Mouse (Mus musculus) adrenal gland, postnatal 4 days (tissue): ENCODE results near the gene Tmem178b. TPM values are rescaled to one million over a fixed set of nuclear protein-coding genes. Genes with fewer than 3 reads are reported as not detected.

Experiments used
- DNase-seq, 2 experiments: peaks; one replicate each; pipeline ENCODE4 v3.0.0; 2021 to 2022; ENCODE audit warnings: low spot score in 2 of 2, mixed read lengths in 2 of 2
- total RNA-seq, 2 experiments: library from RNA; stranded (reverse); gene quantifications; 2 replicates each; pipeline ENCODE4 v1.2.3; 2021

Tmem178b gene
- total RNA-seq, 2 experiments from 2014 or later, result 23.0 to 24.5 TPM

DNA sequence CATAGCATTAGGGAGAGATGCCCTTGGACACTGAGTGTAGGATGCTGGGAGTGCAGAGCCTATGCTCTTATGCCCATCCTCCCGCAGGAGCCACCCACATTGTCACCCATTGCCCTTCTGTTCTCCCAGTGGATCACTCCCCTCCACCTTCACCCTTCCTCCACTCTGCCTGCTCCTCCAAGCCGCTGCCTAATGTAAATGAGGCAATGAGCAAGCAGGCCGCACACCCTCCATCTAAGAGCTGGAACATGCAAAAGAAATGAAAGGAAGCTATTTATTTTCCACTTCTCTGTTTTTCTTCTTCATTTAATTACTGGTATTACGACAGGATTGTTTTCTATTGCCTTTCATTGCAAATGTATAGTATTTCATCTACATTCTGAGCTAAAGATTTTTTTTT, 142.1 kb downstream of the Tmem178b start:
- no peak for DNase-seq

DNA sequence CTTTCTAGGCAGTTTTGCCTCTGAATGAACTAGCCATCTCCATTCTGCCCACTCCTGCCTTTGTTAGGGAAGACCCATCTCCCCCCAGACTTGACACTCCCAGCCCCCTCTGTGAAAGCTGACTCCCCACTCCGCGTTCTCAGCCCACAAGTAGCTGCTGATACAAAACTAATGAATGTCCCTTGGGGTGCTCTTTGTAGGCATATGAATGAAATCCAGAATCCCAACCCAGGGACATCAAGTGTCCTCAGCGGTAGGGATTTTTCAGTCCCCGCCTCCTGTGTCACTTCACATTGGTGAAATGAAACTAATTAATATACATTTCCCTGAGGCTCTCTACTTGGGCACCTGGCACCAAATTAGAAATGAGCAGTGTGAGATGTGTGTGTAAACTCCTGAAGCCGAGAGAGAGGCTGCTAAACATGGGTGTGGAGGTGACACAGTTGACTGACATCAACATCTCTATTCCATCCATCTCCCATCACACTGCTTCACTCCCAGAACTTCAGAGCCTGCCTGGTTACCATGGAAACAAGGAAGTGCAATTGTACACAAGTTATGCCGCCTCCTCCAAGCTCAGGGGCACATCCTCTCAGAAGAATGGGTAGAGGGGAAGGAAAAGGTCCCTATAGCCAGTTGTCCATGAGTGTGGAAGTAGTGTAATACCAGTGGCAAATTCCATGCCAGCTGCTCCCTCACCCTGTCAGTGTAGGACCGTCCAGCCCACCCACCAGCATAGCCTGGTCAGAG, 142.8 kb downstream of the Tmem178b start:
- DNase-seq, result no peak

DNA sequence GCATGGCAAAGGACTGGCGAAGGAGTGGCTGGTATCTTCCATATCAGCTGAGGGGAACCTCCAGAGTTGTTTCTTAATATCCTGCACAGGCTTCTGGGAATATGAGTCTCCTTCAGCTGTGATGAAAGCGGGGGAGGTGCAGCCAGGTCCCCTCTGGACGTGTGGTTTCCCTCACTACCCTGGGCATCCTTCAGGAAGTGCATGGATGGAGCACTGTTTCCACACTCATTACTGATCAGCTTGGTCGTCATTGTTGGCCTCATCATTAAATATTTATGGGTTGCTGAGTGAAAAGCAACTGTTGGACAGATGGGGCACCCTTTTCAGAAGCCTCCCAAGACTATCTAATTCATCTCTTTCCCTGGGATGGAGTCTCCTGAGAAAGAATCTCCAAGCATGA, 146.3 kb downstream of the Tmem178b start:
- no peak for DNase-seq

DNA sequence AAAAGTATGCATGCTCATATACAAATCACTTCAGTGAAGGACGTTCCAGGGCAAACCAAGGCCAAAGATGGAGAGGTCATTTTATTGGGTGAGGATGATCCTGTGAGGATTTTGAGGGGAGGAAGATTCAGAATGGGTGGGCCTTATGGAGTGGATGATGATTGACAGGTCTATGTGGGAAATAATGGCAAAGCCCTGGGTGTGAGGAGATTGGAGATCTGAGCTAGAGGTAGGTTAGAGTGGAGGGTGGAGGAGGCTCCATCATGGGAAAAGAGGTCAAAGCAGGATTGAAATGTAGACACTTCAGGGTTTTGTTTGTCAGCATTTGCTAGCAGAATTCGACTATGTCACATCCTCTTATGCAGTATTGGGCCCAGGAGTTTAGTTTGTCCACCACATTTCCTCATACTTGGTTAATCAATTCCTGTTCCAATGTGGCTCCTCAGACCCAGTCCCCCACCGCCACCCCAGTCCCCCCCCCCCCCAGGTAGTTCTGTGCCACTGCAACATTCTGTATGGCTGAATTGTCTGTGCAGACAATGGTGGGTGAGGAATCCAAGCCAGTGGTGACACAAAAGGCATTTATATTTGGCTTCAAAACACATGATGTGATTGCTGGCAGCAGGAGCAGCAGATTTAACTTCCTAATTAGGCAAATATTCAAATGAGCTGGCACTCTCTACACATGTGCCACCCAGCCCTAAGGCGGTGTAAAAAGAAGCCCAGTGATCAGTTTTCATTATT, 150.7 kb downstream of the Tmem178b start:
- no peak for DNase-seq

DNA sequence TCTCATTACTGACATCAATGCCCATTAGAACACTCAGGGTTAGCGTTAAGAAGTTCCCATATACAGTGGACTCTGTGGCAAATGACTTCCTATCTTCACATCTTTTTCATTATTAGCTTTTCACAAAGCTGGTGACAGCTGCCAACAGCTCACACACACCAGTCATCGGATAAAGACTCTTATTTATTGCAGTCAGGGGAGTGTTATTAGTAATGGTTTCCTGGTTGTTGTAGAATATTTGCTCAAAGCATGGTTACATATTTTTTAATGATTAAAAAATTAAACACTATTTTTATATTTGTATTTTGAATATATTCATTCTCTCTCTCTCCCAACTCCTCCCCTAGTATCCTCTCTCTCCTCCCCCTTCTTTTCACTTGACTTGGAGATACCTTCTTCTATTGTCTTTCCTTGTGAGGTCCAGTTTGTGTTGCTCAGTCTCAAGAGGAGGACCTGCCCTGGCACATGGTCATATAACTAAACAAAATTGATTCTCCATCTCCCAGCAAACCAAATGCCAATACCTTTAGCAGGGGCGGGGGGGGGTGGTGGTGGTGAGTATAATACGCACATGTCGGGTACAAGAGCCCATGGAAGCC, 151.4 kb downstream of the Tmem178b start:
- no peak for DNase-seq

DNA sequence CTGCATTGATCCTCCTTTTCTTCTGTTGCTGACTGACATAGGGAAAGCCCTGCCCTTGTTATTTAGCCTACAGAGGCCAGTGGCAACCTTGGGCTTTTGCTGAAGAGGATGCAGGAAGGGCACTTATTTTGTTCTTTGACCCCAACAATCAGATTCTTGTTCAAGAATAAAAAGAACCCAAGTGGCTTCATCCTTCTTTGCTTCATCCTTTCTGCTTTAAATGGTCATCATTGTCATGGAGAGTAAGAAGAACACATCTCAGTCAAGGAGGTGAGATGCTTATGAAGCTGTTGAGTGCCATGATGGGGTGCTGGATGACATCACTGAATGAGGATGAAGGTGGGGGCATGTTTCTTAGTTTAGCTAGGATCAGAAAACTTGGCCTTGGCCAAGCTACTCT, 159.8 kb downstream of the Tmem178b start:
- DNase-seq, result no peak

DNA sequence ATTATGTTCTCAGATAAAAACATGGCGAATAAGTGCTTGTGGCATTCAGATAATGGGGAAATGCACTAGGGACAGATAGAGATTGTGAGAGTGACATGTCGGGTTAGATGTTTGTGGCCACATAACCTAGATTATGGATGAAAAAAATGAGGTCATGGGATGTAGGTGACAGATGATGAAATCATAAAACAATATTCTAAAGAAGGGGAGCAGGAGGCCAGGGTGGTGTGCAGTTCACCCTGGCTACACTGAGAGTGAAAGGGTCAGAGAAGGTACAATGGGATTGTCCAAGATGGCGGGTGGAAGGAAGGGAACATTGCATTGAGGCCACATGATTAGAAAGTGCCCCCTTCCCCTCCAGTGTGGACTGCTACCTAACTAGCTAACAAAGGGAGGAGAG, 160.9 kb downstream of the Tmem178b start:
- DNase-seq, result no peak

DNA sequence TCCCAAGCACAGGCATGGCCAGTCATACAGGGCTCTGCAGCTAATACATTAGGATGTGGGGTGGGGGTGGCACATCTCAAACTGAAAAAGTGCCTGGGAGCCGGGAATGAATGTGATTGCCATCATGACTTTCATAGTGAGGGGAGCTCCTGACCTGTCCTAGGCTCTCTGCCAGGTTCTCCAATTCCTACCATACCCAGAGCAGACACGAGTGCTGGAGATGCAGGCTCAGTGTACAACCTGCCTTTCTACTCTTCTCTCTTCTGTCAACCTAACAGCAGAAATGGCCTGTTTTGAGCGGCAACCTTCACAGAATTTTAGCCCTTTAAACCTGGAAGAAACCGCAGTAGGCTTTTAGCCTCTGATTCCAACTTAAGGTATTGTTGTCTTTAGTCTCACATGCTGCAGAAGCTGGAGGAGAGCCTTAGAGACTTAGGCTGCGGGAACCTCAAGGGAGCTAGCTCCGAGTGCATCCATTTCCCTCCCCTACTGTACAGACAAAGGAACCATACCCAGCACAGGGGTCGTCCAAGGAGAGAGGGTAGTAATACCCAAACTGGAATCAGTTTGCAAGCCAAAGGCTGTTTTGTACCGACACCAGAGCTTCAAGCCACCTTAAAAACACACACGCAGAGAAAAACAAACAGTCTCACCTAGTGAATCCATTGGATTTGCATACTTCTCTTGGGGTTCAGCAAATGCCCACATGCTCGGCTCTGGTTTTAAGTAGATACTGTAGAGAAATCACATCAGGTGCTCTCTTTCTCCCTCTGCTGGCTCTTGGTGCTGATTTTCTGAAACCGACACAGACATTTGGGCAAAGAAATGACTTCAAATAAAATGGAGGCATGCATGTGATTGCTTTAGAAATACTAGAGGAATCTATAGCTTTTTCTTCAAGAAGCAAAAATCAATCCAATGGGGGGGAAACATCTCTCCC, 176.2 kb downstream of the Tmem178b start:
- DNase-seq, result no peak

DNA sequence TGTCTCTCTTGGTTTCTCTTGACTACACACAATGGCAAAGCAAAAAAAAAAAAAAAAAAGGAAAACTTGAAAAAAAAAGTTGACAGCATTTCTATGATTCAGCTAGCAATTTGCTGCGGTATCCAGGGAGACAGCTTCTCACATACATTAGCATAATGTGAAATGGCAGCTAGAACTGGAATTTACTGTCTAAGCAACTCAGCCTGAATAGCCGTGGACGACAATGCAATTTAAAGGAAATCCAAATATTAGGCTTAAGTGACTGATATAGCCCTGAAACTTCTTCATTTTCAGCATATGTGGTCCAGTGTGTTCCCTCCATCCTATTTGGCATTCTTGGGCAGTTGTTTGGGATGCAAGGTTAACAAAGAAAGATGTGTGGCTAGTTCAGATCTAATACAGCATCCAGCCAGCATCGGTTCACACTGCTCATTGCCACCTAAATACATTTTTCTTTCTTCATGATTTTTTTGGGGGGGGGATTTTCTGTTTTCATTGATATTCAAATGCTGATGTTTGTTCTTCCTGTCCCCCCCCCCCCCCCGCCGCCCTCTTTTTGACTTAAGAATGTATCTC, 176.9 kb downstream of the Tmem178b start:
- no peak for DNase-seq

DNA sequence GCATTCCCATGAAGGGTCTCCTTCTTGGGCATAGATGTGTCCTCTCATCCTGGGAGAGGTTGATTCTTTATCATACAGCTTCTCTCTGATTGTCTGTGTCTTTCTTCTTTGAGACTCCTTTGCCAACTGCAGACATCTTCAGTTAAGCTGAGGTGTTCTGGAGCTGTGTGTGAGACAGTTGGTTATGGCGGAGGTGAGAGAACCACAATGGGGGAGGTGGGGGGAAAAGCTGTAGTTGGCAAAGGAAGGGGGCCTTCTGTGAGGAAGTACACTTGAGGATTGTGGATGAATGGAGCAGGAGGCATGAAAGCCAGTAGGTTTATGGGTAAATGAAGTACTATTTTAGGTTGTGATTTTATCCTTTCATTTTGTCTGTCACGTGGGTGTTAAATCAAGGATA, 178.6 kb downstream of the Tmem178b start:
- no peak for DNase-seq

DNA sequence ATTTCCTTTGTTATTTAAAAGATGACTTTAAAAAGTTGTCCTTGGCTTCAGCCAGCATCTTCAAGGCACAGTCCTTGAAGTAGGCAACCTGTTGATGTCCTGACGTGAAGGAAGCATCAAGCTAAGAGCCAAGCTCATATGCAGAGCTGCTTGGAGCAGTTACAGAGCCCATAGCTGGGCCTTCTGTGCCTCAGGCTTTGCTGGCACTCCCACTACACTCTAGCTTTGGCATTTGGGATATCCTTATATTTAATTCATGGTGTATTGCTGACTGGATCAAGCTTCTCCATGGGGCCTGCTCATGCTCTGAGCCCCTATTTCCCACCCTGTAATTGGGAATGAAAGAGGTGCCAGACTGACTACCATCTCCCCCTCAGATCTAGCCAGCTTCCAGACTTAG, 179.5 kb downstream of the Tmem178b start:
- no peak for DNase-seq

DNA sequence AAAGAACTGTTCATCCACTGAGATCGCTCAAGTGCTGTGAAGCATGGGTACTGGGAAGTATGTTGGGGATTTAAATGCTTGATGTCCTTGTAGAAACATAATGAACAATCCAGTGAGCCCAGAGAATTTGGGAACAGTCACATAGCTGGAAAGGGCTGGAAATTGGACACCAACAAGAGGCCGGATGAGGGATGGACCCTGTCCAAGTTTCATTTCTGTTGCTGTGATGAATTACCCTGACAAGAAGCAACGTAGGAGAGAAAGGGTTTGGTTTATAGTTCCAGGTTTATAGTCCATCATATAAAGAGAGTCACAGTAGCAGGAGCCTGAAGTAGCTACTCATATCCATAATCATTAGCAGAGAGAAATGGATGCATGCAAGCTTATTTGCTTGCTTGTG, 186.4 kb downstream of the Tmem178b start:
- no peak for DNase-seq

DNA sequence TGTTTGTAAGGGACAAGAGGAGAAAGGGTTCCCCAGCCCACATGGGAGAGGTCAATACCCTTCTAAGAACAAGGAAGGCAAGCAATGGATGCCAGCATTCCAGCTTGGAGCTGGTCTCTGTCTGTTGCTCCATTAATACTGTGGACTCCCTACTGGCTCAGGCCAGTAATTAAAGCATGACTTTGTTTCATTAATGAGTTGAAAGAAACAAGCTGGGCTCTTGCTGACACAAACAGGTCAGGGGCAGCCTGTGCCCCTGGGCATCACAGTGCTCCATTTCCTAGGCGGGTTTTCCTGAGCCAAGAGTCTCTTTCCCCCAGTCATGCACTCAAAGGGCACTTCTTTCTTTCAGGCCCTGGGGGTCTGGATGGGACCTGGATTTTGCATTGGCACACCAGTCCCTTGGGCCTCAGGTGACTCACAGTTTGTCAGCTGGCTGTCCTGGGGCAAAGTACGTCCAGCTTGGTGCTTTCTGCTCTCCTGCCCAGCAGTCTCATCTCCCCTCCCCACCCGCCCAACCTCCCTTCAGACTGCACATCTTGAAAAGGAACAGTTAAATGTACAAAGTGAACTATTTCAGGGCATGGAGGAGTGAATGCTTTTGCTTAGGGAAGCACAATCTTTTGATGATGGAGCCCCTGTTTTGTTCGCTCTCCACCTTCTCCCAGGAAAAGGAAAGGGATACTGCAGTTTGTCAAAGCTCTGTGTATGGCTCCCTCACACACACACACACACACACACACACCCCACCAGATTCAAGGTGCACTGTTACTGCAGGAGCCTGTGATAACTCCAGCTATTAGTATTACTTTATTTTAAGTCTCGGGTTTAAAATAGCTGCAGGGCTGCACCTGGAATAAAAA, 188.5 kb downstream of the Tmem178b start:
- no peak for DNase-seq

DNA sequence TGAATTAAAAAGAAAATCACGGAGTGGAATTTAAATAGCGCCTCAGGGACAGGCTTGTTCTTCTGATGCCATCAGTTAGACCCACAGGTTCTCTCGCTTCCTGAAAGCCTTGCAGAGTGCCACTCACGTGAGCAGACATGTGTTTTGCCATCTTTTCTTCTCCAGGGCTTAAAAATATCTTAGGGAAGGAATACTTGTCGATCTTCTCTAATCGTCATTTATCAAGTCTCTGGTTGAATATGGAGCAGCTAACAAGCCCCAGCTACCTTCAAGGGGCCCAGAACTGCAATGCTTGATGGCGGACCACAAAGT, 189.1 kb downstream of the Tmem178b start:
- no peak for DNase-seq

DNA sequence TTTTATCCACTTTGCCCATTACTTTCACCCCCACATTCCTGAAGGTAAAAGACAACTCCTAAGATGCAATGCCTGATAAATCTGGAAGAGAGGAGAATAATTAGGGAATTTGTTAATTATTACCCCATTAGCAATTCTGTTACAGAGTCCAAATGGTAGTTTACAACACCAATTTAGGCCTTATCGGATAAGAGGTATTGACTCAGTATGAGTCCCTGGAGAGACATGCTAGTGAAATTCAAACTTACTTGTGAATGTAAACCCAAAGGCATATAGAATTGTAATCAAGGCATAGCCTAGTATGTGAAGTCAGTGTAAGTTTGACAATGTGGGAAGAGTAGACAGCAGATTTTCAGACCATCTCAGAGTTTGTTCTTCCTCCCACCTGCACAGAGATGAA, 190.4 kb downstream of the Tmem178b start:
- no peak for DNase-seq

DNA sequence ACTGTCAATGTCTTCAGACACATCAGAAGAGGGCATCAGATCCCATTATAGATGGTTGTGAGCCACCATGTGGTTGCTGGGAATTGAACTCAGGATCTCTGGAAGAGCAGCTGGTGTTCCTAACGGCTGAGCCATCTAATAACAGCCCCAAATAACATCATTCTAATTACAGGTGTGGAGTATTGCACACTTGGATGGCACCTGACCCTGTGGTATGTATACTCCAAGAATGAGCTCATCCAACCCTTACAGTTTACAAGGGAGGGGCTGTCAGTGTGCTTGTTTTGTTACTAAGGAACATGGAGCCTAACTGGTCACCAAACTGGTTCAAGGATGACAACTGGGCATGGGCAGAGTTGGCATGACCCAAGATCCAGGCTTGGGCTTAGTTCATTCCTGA, 190.8 kb downstream of the Tmem178b start:
- no peak for DNase-seq

DNA sequence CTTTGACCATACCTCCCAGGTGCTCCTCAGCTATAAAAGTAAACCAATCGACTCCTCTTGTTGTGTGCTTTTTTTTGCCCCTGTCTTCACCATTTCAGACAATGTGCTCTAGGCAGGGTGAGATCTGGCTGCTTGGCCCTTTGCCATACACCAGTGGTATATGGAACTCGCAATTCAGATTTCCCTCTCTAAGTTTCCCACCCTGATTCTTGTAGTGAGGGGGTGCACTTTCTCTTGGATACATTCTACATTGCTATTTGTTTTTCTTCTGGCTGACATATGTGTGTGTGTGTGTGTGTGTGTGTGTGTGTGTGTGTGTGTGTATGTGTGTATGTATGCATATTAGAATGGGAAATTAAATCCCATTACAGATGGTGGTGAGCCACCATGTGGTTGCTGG, 191.3 kb downstream of the Tmem178b start:
- no peak for DNase-seq

DNA sequence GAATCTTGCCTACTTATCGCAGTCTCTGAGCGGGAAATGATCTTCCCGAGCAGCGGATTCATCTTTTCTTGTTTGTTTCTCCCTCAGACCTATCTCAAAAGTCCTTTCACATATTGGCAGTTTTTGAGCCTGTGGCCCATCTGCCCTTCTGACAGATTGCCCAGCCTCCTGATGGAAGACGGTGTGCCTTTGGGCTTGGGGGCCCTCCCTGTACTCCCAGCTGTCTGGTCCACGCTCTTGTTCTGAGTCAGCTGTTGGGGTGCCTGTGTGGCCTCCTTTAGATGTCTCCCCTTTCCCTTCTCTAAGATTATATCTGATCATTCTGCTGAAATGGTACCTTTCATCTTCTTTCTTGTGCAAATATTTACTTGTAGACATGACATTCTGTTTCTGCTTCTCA, 195.4 kb downstream of the Tmem178b start:
- no peak for DNase-seq

DNA sequence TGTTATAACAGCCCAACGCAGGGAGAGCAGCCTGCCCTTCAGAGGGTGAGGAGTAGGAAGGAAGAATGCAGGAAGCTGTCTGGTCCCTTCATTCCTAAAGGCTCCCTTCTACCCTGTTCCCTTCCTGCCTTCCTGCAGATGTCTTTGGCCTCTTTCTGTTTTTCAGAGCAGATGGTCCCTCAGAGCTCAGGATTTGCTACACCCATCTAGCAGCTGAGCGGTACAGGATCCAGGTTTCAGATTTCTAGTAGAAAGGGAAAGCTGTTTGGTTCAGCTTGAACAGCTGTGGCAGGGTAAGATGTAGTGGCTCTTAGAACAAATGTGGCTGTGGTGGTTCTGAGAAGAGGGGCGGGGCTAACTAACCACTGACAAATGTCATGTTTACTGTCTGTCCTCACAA, 197.9 kb downstream of the Tmem178b start:
- no peak for DNase-seq

DNA sequence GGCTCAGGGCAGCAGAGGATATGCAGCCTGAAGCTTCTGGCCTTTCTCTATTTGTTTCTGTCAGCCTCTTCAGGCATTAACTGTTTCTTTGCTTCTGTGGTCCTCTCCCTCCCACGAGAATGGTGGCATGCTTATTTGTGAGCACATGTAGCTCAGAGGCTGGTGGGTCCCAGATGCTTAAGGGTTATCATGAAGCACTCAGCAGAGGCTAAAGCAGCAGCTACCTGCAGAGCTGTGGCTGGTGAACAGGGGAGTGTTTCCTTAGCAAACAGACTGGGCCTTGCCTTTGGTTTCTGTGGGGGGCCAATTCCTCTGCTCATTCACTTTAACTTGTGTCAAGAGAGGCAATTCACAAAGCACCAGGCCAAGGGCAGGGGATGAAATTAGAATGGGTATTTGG, 203.0 kb downstream of the Tmem178b start:
- no peak for DNase-seq
